Mouse (Mus musculus) CH12F3 (cell line): ENCODE results near the gene Wscd2.

Experiments
- in situ Hi-C: fragments of 300-500 bp; cut with MboI; formaldehyde crosslinking; loops from 2 replicates; pipeline ENCODE4 v1.14.3; 2020; ENCODE audit warnings: low sequenced_read_pairs

The Wscd2 gene

GRCm38 (mm10) chr5:113490033-113490432 is at the start of gene Wscd2:
TSS of gene Wscd2 (plus strand) at chr5:113490333.
- in situ Hi-C loops: no loop called here

GRCm38 (mm10) chr5:113442180-113442579 is 48.0 kb upstream of the Wscd2 start:
- in situ Hi-C loops: no loop called here

GRCm38 (mm10) chr5:113448023-113448734 is 42.0 kb upstream of the Wscd2 start:
- in situ Hi-C loops: no loop called here

GRCm38 (mm10) chr5:113449336-113449735 is 40.8 kb upstream of the Wscd2 start:
- in situ Hi-C loops: no loop called here

GRCm38 (mm10) chr5:113452691-113453090 is 37.4 kb upstream of the Wscd2 start:
- in situ Hi-C loops: no loop called here

- in situ Hi-C loops: no loop called here
Measured at GRCm38 (mm10) chr5:113453356-113453755, 36.8 kb upstream of the Wscd2 start.

GRCm38 (mm10) chr5:113456020-113456419 is 34.1 kb upstream of the Wscd2 start:
- in situ Hi-C loops: no loop called here

- in situ Hi-C loops: no loop called here
Measured at GRCm38 (mm10) chr5:113456756-113457155, 33.4 kb upstream of the Wscd2 start.

GRCm38 (mm10) chr5:113457260-113457659 is 32.9 kb upstream of the Wscd2 start:
- in situ Hi-C loops: no loop called here

GRCm38 (mm10) chr5:113459942-113460341 is 30.2 kb upstream of the Wscd2 start:
- in situ Hi-C loops: no loop called here

- in situ Hi-C loops: no loop called here
Measured at GRCm38 (mm10) chr5:113461582-113461981, 28.6 kb upstream of the Wscd2 start.

GRCm38 (mm10) chr5:113461998-113462625 is 28.0 kb upstream of the Wscd2 start:
- in situ Hi-C loops: no loop called here

- in situ Hi-C loops: no loop called here
Measured at GRCm38 (mm10) chr5:113464731-113465130, 25.4 kb upstream of the Wscd2 start.

GRCm38 (mm10) chr5:113466536-113466935 is 23.6 kb upstream of the Wscd2 start:
- in situ Hi-C loops: no loop called here

- in situ Hi-C loops: no loop called here
Measured at GRCm38 (mm10) chr5:113467072-113467471, 23.1 kb upstream of the Wscd2 start.

- in situ Hi-C loops: no loop called here
Measured at GRCm38 (mm10) chr5:113467765-113468164, 22.4 kb upstream of the Wscd2 start.

- in situ Hi-C loops: no loop called here
Measured at GRCm38 (mm10) chr5:113468625-113469024, 21.5 kb upstream of the Wscd2 start.

GRCm38 (mm10) chr5:113469231-113469630 is 20.9 kb upstream of the Wscd2 start:
- in situ Hi-C loops: no loop called here

- in situ Hi-C loops: loop anchor here (5.0 to 10.0 kb wide), 2 partner anchors 93 to 255 kb away; partner anchors contain the start of gene 1700069L16Rik
Measured at GRCm38 (mm10) chr5:113469826-113470225, 20.3 kb upstream of the Wscd2 start.

- in situ Hi-C loops: loop anchor here (5.0 to 10.0 kb wide), 2 partner anchors 94 to 253 kb away; partner anchors contain the start of gene 1700069L16Rik
Measured at GRCm38 (mm10) chr5:113471417-113471816, 18.7 kb upstream of the Wscd2 start.

- in situ Hi-C loops: loop anchor here (5.0 to 10.0 kb wide), 2 partner anchors 95 to 252 kb away; partner anchors contain the start of gene 1700069L16Rik
Measured at GRCm38 (mm10) chr5:113472339-113472738, 17.8 kb upstream of the Wscd2 start.

- in situ Hi-C loops: loop anchor here (10.0 kb wide), 1 partner anchor 248 kb away; the partner anchor contains the start of gene 1700069L16Rik
Measured at GRCm38 (mm10) chr5:113476816-113477215, 13.3 kb upstream of the Wscd2 start.
